Mouse (Mus musculus) embryonic facial prominence, embryonic 10.5 days (tissue): ENCODE results near the gene Map4k2. TPM values are rescaled to one million over a fixed set of nuclear protein-coding genes. Genes with fewer than 3 reads are reported as not detected.

ENCODE experiments used
- DNase-seq: peaks from one replicate; pipeline ENCODE4 v3.0.0-alpha.2; 2017; ENCODE audit warnings: low spot score
- H3K27ac ChIP-seq: fragments of 300-500 bp; sonication (generic); replicated peaks from 2 replicates; pipeline ENCODE4 v1.5.1; 2016; ENCODE audit warnings: mild to moderate bottlenecking
- H3K27me3 ChIP-seq: fragments of 300-500 bp; sonication (generic); replicated peaks from 2 replicates; pipeline ENCODE4 v1.6.1; 2016; ENCODE audit warnings: low read depth, mild to moderate bottlenecking; ENCODE audit not compliant: poor library complexity, severe bottlenecking
- H3K36me3 ChIP-seq: fragments of 300-500 bp; sonication (generic); replicated peaks from 2 replicates; pipeline ENCODE4 v1.6.1; 2016; ENCODE audit warnings: mild to moderate bottlenecking, moderate library complexity
- H3K4me1 ChIP-seq: fragments of 300-500 bp; sonication (generic); 2 replicates; pipeline ENCODE4 v1.6.1; 2016
- H3K4me3 ChIP-seq: fragments of 300-500 bp; sonication (generic); 2 replicates; pipeline ENCODE4 v1.5.1; 2016; ENCODE audit warnings: mild to moderate bottlenecking, moderate library complexity
- H3K9me3 ChIP-seq: fragments of 300-500 bp; sonication (generic); 2 replicates; pipeline ENCODE4 v1.6.1; 2016; ENCODE audit warnings: mild to moderate bottlenecking
- WGBS: fragments of 180-500 bp; shearing (Covaris S2); methylation state at CpG from one replicate; pipeline ENCODE4 v1.1.7; 2016; 5-methylcytosine and 5-hydroxymethylcytosine counted together
- polyA plus RNA-seq: library from polyadenylated mRNA; unstranded; fragments of >200 nt; fragmentation: Nextera tagmentation; extraction: Ambion mirVana; gene quantifications from 2 replicates; pipeline ENCODE4 v1.2.1, GENCODE M21; 2016

Gene Map4k2
- polyA plus RNA-seq, 1 experiment from 2014 or later, result 11.0 TPM

DNA sequence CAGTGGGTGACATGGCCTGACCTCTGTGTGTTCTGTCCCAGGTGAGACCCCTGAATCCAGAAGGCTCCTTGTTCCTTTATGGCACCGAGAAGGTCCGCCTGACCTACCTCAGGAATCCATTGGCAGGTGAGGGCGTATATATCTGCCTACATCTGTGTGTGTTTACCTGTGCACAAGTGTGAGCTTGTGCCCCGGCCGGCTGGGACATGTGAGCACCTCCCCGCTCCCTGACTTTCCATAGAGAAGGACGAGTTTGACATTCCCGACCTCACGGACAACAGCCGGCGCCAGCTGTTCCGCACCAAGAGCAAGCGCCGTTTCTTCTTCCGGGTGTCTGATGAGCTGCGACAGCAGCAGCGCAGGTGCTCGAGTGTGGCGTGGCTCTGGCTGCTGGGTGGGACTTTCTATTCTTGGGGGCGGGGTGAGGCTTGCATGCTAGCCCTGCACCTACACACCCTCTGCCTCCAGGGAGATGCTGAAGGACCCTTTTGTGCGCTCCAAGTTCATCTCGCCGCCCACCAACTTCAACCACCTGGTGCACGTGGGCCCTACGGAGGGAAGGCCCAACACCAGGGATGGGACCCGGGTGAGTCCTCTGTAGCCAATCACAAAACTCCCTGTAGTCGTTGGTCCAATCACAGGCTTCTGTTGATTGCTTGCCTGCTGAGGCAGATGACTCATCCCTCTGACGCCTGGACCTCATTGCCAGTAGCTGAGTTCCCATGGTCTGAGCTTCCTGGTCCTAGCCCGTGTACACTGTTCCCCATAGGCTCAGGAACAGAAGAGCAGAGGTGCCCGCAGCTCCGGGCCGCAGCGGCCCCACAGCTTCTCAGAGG is 18.9 kb upstream of the Map4k2 start:
- Histone ChIP-seq H3K4me1 (no peaks in the 10 kb centered on the region; the same call in 1 of the 2 replicates), H3K27me3 (no peaks in the 10 kb centered on the region), H3K36me3 (peaks cover 54% of the 10 kb centered on the region), H3K4me3 (no peak overlapping the region), H3K9me3 (no peaks in the 10 kb centered on the region), H3K27ac (no peak overlapping the region)
- 89% methylated on average over 33 of the region's 33 CpGs for WGBS
- DNase-seq, result no peak

- peaks cover 32% of the 10 kb centered on the region for H3K36me3 ChIP-seq
- H3K4me3 ChIP-seq, result no peak overlapping the region
- DNase-seq, result no peak
- no peaks in the 10 kb centered on the region for H3K27me3 ChIP-seq
- no peaks in the 10 kb centered on the region for H3K9me3 ChIP-seq
- peak overlapping the region; percentile 30; the same call in 1 of the 2 replicates for H3K27ac ChIP-seq
- WGBS, result 83% methylated on average over 9 of the region's 9 CpGs
- H3K4me1 ChIP-seq, result no peaks in the 10 kb centered on the region; the same call in 1 of the 2 replicates
Measured at GRCm38 (mm10) chr19:6324751-6325150, 16.2 kb upstream of the Map4k2 start.

DNA sequence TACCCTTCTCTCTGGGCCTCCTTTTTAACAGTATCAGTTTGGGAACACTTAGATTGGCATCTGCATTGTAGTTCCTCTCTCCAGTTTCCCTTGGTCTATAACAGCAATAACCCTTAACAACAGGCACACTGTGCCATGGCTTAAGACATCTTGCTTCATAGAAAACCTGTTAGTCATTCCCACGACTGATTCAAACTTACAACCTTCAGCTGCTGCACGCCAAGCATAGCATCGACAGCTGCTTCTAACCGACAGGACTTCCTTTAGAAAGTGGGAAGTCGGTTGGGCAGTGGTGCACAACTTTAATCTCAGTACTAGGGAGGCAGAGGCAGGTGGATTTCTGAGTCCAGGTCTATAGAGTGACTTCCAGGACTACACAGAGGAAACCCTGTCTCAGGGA is 9.8 kb upstream of the Map4k2 start:
- Histone ChIP-seq H3K4me3 (no peak overlapping the region), H3K9me3 (no peaks in the 10 kb centered on the region), H3K27me3 (no peaks in the 10 kb centered on the region), H3K27ac (no peak overlapping the region), H3K4me1 (peaks cover 23% of the 10 kb centered on the region), H3K36me3 (no peaks in the 10 kb centered on the region)
- DNase-seq, result no peak
- 69% methylated on average over 5 of the region's 5 CpGs for WGBS

- Histone ChIP-seq H3K36me3 (peaks cover 5% of the 10 kb centered on the region), H3K27ac (peak overlapping the region; percentile 73; the same call in 1 of the 2 replicates), H3K9me3 (no peaks in the 10 kb centered on the region), H3K4me1 (peaks cover 31% of the 10 kb centered on the region), H3K27me3 (no peaks in the 10 kb centered on the region), H3K4me3 (peak overlapping the region; percentile 40)
- 26% methylated on average over 13 of the region's 13 CpGs for WGBS
- peak; percentile 67 for DNase-seq
Measured at GRCm38 (mm10) chr19:6331719-6332516, 9.0 kb upstream of the Map4k2 start.

DNA sequence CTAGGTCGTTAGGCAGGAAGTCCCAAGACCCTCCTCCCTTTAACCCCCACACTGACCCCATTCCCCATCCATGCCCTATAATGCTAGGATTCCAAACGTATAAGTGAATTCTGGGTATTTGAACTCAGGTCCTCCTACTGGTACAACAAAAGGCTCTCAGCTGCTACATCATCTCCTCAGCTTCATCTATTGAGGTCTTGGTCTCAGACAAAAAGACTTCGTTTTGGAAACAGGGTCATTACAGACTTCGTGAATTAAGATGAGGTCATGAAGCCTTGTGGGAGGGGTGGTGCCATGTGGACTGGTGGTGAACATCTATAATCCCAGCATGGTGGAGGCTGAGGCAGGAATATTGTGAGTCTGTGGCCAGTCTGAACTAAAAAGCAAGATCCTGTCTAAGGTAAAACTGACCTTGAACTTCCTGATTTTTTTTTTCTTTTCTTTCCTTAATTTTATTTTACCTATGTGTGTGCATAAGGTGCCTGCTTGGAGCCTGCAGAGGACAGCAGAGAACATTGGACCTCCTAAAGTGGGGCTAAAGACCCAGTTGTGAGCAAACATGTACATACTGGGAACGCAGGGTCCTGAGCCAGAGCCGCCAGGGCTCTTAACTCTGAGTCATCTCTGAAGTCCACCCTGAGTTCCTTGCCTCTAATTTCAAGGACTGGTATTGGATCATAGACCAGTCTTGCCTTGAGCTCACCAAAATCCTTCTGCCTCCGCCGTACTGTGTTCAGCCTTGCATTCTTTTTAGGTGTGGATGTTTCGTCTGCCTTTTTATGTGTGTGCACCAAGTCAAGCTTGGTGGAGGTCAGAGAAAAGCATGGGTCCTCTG is 7.0 kb upstream of the Map4k2 start:
- no peaks in the 10 kb centered on the region for H3K9me3 ChIP-seq
- no peaks in the 10 kb centered on the region for H3K27me3 ChIP-seq
- H3K27ac ChIP-seq, result peak overlapping the region; percentile 89
- peak overlapping the region; percentile 88 for H3K4me3 ChIP-seq
- 69% methylated on average over 9 of the region's 9 CpGs for WGBS
- H3K36me3 ChIP-seq, result peaks cover 26% of the 10 kb centered on the region
- no peak for DNase-seq
- peaks cover 39% of the 10 kb centered on the region for H3K4me1 ChIP-seq

DNA sequence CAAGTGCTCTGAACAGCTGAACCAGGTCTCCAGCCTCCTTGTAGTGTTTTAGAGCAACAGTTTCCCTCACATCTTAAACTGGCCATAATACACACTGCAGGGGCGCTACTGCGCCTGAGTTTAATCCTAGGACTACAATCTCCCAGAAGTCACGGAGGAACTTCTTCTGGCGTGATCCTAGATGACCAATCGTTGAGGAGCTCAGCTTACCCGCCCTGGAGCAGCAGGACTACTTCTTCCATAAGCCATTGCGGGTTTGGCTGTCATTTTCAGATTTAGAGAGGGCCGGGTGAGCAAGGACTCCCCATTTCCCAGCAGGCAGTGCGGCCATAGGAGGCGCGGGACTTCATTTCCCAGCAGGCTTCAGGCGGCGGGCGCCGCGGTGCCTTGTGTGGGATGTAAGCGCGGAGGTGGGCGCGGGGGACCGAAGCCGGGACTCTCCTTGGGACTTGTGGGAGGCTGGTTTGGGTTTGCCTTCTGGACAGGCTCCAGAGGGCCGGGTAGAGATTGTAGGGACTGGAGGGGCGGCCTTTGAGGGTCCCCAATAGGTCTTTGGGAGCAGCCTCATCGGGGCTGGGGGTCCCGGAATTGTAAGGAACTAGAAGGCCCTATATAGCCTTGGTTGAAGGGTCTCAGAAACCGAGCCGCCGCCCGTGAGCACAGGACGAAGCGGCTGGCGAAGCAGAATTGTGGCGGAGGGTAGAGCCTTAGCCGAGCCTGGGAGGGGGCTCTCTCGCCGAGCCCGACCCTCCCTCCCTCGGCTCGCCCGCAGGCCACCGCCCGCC is 6.1 kb upstream of the Map4k2 start, which contains the start of gene Men1:
Gene Men1, plus strand, starts transcription at position 307 of the 785 bp plus-strand sequence.
- peak; percentile 96 for DNase-seq
- WGBS, result under 1% methylated on average over 43 of the region's 43 CpGs
- Histone ChIP-seq H3K9me3 (no peaks in the 10 kb centered on the region), H3K4me3 (peak within 1 kb of the TSS; percentile 88), H3K27me3 (no peaks in the 10 kb centered on the region), H3K4me1 (peaks cover 45% of the 10 kb centered on the region), H3K36me3 (peaks cover 35% of the 10 kb centered on the region), H3K27ac (peak within 1 kb of the TSS; percentile 89)

DNA sequence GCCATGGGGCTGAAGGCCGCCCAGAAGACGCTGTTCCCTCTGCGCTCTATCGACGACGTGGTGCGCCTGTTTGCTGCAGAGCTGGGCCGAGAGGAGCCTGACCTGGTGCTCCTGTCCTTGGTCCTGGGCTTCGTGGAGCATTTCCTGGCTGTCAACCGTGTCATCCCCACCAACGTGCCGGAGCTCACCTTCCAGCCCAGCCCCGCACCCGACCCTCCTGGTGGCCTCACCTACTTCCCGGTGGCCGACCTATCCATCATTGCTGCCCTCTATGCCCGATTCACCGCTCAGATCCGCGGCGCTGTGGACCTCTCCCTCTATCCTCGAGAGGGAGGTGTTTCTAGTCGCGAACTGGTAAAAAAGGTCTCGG is 5.5 kb upstream of the Map4k2 start:
- Histone ChIP-seq H3K27ac (peak overlapping the region; percentile 89), H3K9me3 (no peaks in the 10 kb centered on the region), H3K27me3 (no peaks in the 10 kb centered on the region), H3K4me1 (peaks cover 50% of the 10 kb centered on the region), H3K4me3 (peak overlapping the region; percentile 88), H3K36me3 (peaks cover 40% of the 10 kb centered on the region)
- under 1% methylated on average over 25 of the region's 25 CpGs for WGBS
- DNase-seq, result no peak

DNA sequence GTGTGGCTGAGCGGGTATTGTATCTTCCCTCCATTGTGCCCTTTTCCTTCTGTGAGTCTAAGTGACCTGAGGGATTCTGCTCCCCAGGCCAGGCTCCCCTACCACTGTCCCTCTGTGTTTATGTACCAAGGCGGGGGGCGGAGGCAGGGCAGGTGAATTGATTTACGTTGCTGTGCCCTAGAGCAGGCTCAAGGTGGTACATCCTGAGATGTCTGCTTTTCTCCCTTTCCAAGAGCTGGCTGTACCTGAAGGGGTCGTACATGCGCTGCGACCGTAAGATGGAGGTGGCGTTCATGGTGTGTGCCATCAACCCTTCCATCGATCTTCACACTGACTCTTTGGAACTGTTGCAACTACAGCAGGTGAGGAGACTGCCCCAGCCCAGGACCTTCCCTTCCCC is 4.0 kb upstream of the Map4k2 start:
- H3K27me3 ChIP-seq, result no peaks in the 10 kb centered on the region
- no peaks in the 10 kb centered on the region for H3K9me3 ChIP-seq
- no peak overlapping the region for H3K27ac ChIP-seq
- peaks cover 40% of the 10 kb centered on the region for H3K36me3 ChIP-seq
- WGBS, result 95% methylated on average over 10 of the region's 10 CpGs
- peak overlapping the region; percentile 88 for H3K4me3 ChIP-seq
- peaks cover 62% of the 10 kb centered on the region for H3K4me1 ChIP-seq
- no peak for DNase-seq

DNA sequence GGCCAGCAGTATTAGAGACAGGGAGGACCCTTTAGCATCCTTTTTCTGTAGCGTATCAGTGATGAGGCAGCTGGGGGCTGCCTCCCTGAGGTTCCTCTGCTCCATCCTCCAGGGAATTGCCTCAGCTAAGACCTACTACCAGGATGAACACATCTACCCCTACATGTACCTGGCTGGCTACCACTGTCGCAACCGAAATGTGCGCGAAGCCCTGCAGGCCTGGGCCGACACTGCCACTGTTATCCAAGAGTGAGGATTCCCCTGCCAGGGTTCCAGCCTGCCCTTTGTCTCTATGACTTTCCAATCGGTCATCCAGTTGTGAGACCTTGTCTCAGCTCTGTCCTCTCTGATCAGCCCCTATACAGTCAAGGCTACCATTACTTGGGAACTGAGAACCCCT is 2.8 kb upstream of the Map4k2 start:
- DNase-seq, result no peak
- H3K9me3 ChIP-seq, result no peaks in the 10 kb centered on the region
- 0 out of 2 replicates have a peak overlapping the region, but pooled peaks have one; percentile 6 for H3K4me3 ChIP-seq
- peaks cover 49% of the 10 kb centered on the region for H3K36me3 ChIP-seq
- peaks cover 72% of the 10 kb centered on the region for H3K4me1 ChIP-seq
- no peak overlapping the region for H3K27ac ChIP-seq
- WGBS, result 96% methylated on average over 7 of the region's 7 CpGs
- H3K27me3 ChIP-seq, result no peaks in the 10 kb centered on the region

GRCm38 (mm10) chr19:6338716-6339115 is 2.2 kb upstream of the Map4k2 start:
- no peaks in the 10 kb centered on the region for H3K9me3 ChIP-seq
- 93% methylated on average over 11 of the region's 11 CpGs for WGBS

DNA sequence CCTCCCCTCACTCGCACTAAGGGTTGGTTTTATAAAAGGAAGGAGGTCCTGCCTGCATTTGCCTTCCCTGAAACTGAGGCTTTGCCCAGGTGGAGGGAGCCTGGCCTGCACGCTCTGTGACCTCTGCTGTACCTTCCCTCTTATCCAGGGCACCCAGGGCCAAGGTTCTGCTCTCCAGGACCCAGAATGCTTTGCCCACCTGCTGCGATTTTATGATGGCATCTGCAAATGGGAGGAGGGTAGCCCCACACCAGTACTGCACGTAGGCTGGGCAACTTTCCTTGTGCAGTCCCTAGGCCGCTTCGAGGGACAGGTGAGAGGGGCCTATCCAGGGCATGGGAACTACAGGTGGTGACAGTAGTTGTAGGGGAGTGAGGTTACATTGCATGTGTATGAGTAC is 1.7 kb upstream of the Map4k2 start:
- no peak overlapping the region for H3K4me3 ChIP-seq
- H3K27ac ChIP-seq, result no peak overlapping the region
- H3K36me3 ChIP-seq, result peaks cover 60% of the 10 kb centered on the region
- peaks cover 68% of the 10 kb centered on the region for H3K4me1 ChIP-seq
- 93% methylated on average over 6 of the region's 6 CpGs for WGBS
- no peaks in the 10 kb centered on the region for H3K9me3 ChIP-seq
- DNase-seq, result no peak
- no peaks in the 10 kb centered on the region for H3K27me3 ChIP-seq

More at GRCm38 (mm10) chr19:6338716-6339115, 2.2 kb upstream of the Map4k2 start:
- Histone ChIP-seq H3K4me1 (peaks cover 73% of the 10 kb centered on the region), H3K4me3 (no peak overlapping the region), H3K27me3 (no peaks in the 10 kb centered on the region), H3K36me3 (peaks cover 55% of the 10 kb centered on the region), H3K27ac (no peak overlapping the region)
- DNase-seq, result no peak
